Mouse (Mus musculus) heart, postnatal 0 days (tissue): ENCODE data around the gene Cwh43. TPM values are rescaled to one million over a fixed set of nuclear protein-coding genes. Genes with fewer than 3 reads are reported as not detected.
"Not testable (repeated sequence)": the region's sequence is repeated elsewhere in the genome, so short reads cannot be mapped to it uniquely, and the experiment has no call there.

Experiments
- ATAC-seq: fragments of 200-750 bp; cut with Nextera tagmentation; 2 replicates; pipeline ENCODE4 v1.8.0; 2017; ENCODE audit warnings: low read depth, moderate number of reproducible peaks, moderate library complexity; ENCODE audit not compliant: insufficient read depth
- DNase-seq: peaks from one replicate; pipeline ENCODE4 v3.0.0-alpha.2; 2016; ENCODE audit warnings: low spot score
- H3K27ac ChIP-seq: fragments of 300-500 bp; sonication (generic); 2 replicates; pipeline ENCODE4 v1.5.1; 2014; ENCODE audit warnings: low read depth, mild to moderate bottlenecking
- H3K27me3 ChIP-seq: fragments of 300-500 bp; sonication (generic); 2 replicates; pipeline ENCODE4 v1.6.1; 2014; ENCODE audit warnings: low read length, mixed read lengths; ENCODE audit not compliant: control insufficient read depth, insufficient read depth
- H3K36me3 ChIP-seq: fragments of 300-500 bp; sonication (generic); replicated peaks from 2 replicates; pipeline ENCODE4 v1.6.1; 2014; ENCODE audit warnings: low read length, mixed read lengths; ENCODE audit not compliant: control insufficient read depth, insufficient read depth
- H3K4me1 ChIP-seq: fragments of 300-500 bp; sonication (generic); 2 replicates; pipeline ENCODE4 v1.6.1; 2014; ENCODE audit warnings: antibody characterized with exemption; ENCODE audit not compliant: control insufficient read depth, insufficient read depth
- H3K4me2 ChIP-seq: fragments of 300-500 bp; sonication (generic); 2 replicates; pipeline ENCODE4 v1.6.1; 2014; ENCODE audit warnings: low read depth, mild to moderate bottlenecking, low read length, moderate library complexity
- H3K4me3 ChIP-seq: fragments of 300-500 bp; sonication (generic); 2 replicates; pipeline ENCODE4 v1.5.1; 2014; ENCODE audit warnings: low read depth, low read length
- H3K9ac ChIP-seq: fragments of 300-500 bp; sonication (generic); replicated peaks from 2 replicates; pipeline ENCODE4 v1.6.1; 2014; ENCODE audit warnings: low read depth, low read length, mixed read lengths
- H3K9me3 ChIP-seq: fragments of 300-500 bp; sonication (generic); replicated peaks from 2 replicates; pipeline ENCODE4 v1.6.1; 2016; ENCODE audit warnings: low read length; ENCODE audit not compliant: control insufficient read depth
- CTCF ChIP-seq: IDR thresholded peaks from 2 replicates; pipeline ENCODE4 v1.5.1; 2016; ENCODE audit warnings: antibody characterized with exemption, control low read depth, low read depth
- EP300 ChIP-seq: IDR thresholded peaks from 2 replicates; pipeline ENCODE4 v1.6.1; 2016; ENCODE audit warnings: antibody characterized with exemption, low read depth
- WGBS: fragments of 180-500 bp; shearing (Covaris S2); extraction: QIAGEN DNeasy Blood & Tissue Kit; methylation state at CpG from one replicate; pipeline ENCODE4 v1.1.7; 2014; 5-methylcytosine and 5-hydroxymethylcytosine counted together
- polyA plus RNA-seq: library from polyadenylated mRNA; unstranded; fragments of >200 nt; fragmentation: Nextera tagmentation; extraction: Ambion mirVana; gene quantifications from 2 replicates; pipeline ENCODE4 v1.2.1, GENCODE M21; 2015
- total RNA-seq: library from RNA; depleted of rRNA; stranded (reverse); fragments of >200 nt; gene quantifications from 2 replicates; pipeline ENCODE4 v1.2.3, GENCODE M21; 2014; ENCODE audit warnings: low replicate concordance

Gene Cwh43
- total and polyA plus RNA-seq, 2 experiments from 2014 or later, result 0.08 TPM; not detected in 1

DNA sequence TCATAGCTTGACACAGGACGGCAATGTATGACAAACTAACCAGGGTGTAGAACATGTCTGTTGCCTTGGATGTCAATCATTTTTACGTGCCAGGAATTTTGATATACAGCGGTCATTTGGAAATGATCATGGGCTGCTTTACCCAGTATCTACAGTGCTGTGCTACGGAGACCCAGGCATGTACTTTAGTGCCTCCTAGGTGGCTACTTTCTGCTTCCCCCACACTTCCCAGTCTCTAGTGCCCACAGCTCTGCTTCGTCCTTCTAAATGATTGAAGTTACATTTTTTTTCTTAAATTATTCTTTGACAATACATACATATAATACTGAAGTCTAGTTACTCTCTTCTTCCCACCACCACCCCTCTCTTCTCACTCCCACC lies 49.4 kb downstream of the Cwh43 start:
- no peak for TF ChIP-seq CTCF
- no peak for TF ChIP-seq EP300
- H3K27me3 ChIP-seq, result no peaks in the 10 kb centered on the region
- no peaks in the 10 kb centered on the region for H3K4me1 ChIP-seq
- no peaks in the 10 kb centered on the region for H3K36me3 ChIP-seq
- ATAC-seq, result no peak
- H3K4me3 ChIP-seq, result no peak overlapping the region
- H3K4me2 ChIP-seq, result no peak overlapping the region
- H3K27ac ChIP-seq, result no peak overlapping the region
- no peak overlapping the region for H3K9ac ChIP-seq
- no peaks in the 10 kb centered on the region for H3K9me3 ChIP-seq
- WGBS, result 72% methylated on average over 5 of the region's 5 CpGs
- no peak for DNase-seq

DNA sequence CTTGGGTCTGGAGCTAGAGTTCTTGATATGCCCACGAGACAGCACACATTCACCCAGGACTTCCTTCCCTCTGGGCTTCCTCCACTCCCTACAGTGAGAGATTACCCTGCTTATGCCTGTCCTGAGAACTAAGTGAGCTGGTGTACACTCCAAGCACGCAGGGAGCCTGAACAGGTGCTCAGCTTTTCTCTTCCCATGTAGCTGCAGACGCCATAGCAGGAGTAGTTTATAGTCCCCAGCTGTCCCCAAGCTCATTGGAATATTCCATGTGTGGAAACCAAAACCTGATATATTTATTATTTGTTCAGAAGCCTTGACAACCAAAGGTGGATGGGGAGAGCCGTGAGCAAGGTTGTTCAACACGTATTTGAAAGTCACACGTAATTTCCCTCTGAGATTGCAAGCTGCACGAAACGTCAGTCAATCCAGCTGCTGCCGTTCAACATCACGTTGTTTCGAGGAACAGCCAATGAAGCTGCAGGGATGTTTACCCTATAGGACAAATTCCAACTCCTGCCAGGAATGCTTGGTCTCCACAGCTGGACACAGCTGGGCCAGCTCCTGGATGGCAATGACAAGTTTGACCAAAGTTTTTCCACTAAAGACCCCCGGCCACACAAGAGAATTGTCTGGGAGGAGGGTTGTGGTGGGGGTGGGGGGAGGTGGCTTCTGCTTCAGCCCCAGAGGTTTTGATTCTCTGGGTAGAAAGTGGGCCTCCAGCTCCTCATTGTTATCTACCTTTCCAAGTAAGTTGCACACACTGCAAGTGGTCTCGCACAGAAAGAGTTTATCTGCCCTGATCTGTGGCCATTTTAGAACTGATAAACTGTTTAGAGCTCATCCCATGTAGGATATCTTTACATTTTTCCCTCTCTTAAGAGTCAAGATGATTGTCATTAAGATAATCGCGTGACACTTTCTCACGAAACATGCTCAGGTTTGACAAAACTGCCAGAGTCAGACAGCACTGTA lies 62.9 kb downstream of the Cwh43 start:
- no peak for DNase-seq
- H3K4me1 ChIP-seq, result no peaks in the 10 kb centered on the region
- H3K9ac ChIP-seq, result no peak overlapping the region
- H3K36me3 ChIP-seq, result no peaks in the 10 kb centered on the region
- H3K4me2 ChIP-seq, result no peak overlapping the region
- 0 out of 2 replicates have a peak, but pooled peaks cover 3% of the 10 kb centered on the region for H3K9me3 ChIP-seq
- TF ChIP-seq EP300, result no peak
- TF ChIP-seq CTCF, result no peak
- 70% methylated on average over 16 of the region's 16 CpGs for WGBS
- H3K27ac ChIP-seq, result no peak overlapping the region
- H3K27me3 ChIP-seq, result no peaks in the 10 kb centered on the region
- no peak overlapping the region for H3K4me3 ChIP-seq
- no peak for ATAC-seq

DNA sequence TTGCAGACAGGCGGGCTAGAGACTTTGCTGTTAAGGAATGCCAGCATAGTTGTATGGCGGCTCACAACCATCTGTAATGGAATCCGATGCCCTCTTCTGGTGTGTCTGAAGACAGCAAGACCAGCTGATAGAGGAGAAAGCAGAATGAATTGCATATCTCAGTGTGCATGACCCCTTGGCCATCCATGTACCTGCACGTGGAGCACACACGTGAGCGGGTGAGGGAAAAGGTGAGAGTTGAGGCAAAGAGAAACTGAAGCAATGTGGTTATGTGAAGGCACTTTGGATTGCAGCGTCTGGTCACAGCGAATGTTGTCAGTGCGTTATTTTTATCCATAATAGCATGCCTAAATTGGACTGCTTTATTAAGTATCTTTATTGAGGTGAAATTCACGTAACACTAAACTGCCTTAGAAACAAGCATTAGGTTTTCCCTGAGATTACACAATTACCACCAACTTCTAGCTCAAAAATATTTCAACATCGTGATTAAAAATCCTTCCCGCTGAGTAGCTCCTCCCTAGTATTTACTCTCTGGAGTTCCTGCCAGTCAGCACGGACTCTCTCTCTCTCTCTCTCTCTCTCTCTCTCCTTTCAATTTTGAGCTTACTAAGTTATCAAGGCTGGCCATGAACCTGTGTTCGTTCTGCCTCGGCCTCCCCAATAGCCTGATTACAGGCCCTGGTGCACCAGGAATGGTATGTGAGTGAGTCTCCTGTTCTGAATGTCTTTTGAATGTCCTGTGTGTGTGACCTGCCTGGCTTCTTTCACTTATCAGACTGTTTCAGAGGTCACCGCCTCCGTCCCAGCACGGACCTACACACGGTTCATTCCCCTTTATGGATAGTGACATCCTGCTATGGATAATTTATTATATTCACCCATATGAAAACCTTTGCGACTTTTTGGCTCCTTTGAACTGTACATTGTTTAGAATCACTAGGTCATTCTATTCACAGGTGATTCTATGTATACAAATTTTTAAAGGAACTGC lies 68.8 kb downstream of the Cwh43 start:
- Histone ChIP-seq H3K4me1 (no peaks in the 10 kb centered on the region), H3K9me3 (no peaks in the 10 kb centered on the region), H3K36me3 (no peaks in the 10 kb centered on the region), H3K4me3 (no peak overlapping the region), H3K9ac (no peak overlapping the region), H3K4me2 (no peak overlapping the region), H3K27ac (no peak overlapping the region), H3K27me3 (no peaks in the 10 kb centered on the region)
- TF ChIP-seq CTCF (no peak), EP300 (no peak)
- 61% methylated on average over 20 of the region's 20 CpGs for WGBS
- no peak for DNase-seq
- no peak for ATAC-seq

DNA sequence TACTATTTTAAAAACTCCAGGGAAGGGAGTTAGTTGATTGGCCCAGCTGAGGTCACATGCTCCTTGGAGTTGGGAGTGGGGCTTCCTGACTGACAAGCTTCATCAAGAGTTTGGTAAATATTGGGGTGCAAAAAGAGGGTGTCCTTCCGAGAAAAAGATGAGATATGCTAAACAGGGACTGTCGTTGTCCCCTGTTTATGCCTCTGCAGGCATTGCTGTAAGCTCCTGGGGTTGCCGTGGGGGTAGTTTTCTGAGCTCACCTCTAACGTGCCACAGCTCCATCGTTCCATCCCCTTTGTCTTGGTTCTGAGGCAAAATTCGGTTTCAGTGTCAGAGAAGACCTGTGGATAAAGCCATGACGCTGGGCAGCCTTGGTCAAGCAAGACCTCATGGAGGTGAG lies 74.8 kb downstream of the Cwh43 start, which contains the start of gene Dcun1d4:
TSS of gene Dcun1d4 (plus strand) at position 301 of the 400 bp plus-strand sequence.
- 69% methylated on average over 7 of the region's 7 CpGs for WGBS
- H3K4me2 ChIP-seq, result no peak within 1 kb of the TSS
- no peak for ATAC-seq
- no peaks in the 10 kb centered on the region for H3K9me3 ChIP-seq
- no peak within 1 kb of the TSS for H3K27ac ChIP-seq
- no peak for DNase-seq
- no peaks in the 10 kb centered on the region for H3K4me1 ChIP-seq
- H3K36me3 ChIP-seq, result no peaks in the 10 kb centered on the region
- TF ChIP-seq EP300 (no peak), CTCF (no peak)
- H3K27me3 ChIP-seq, result no peaks in the 10 kb centered on the region
- no peak within 1 kb of the TSS for H3K9ac ChIP-seq
- no peak within 1 kb of the TSS for H3K4me3 ChIP-seq

DNA sequence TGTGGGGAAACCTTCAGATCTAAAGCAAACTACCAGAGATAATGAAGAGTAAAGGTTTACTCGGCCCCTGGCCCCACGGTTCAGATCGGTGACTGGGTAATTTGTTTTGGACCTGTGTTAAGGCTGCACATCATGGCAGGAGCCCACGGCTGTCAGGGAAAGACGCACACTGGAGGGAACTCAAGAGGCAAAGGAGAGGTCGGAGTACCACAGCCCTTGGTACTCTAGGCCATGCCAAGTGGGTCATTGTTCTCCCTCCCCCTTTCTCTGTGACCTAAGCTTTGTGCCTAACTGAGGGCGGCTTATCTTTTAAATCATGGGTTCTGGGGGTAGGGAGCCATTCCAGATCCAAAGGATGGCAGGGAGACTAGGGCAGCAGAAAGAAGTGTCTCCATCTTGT lies 75.5 kb downstream of the Cwh43 start:
- 90% methylated on average over 7 of the region's 7 CpGs for WGBS
- Histone ChIP-seq H3K36me3 (no peaks in the 10 kb centered on the region), H3K4me1 (no peaks in the 10 kb centered on the region), H3K9ac (no peak overlapping the region), H3K4me2 (no peak overlapping the region), H3K27me3 (no peaks in the 10 kb centered on the region), H3K4me3 (no peak overlapping the region), H3K9me3 (no peaks in the 10 kb centered on the region), H3K27ac (no peak overlapping the region)
- TF ChIP-seq CTCF (no peak), EP300 (no peak)
- DNase-seq, result no peak
- ATAC-seq, result no peak

DNA sequence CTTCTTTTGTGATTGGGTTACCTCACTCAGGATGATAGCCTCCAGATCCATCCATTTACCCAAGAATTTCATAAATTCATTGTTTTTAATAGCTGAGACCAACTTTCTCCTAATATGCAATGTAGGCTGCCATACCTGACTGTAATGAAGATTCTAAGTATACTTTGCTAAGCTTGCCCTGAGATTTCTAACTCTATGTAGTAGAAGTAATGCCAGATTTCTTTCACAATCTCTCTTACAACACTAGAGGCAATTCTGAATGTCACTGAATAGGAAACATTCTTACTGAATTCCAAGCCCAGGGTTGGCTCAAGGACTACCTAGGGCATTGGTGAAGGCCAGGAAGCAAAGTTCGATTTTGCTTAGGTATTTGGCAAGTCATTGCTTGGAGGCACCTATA lies 76.5 kb downstream of the Cwh43 start:
- H3K27ac ChIP-seq, H3K27me3 ChIP-seq, H3K9ac ChIP-seq, H3K36me3 ChIP-seq, H3K9me3 ChIP-seq, DNase-seq, H3K4me1 ChIP-seq, ATAC-seq, H3K4me3 ChIP-seq, H3K4me2 ChIP-seq: not testable (repeated sequence)
- WGBS, result 56% methylated on average over 1 of the region's 1 CpGs
